Mouse (Mus musculus) ES-Bruce4 (cell line): Measurements from ENCODE around the gene Gm20695. TPM values are rescaled to one million over a fixed set of nuclear protein-coding genes. Genes with fewer than 3 reads are reported as not detected.
A peak's percentile ranks its signal among the peaks of the same experiment; 100 is the strongest.
"Not testable (repeated sequence)": the region's sequence is repeated elsewhere in the genome, so short reads cannot be mapped to it uniquely, and the experiment has no call there.

Experiments used
- H3K27ac ChIP-seq: 2 replicates; pipeline ENCODE4 v1.5.1; 2012; ENCODE audit warnings: low read length, inconsistent platforms; ENCODE audit not compliant: insufficient read depth
- H3K27me3 ChIP-seq: 2 replicates; pipeline ENCODE4 v1.6.1; 2012; ENCODE audit warnings: mild to moderate bottlenecking, low read length, inconsistent platforms; ENCODE audit not compliant: control insufficient read depth, poor library complexity, insufficient read depth, severe bottlenecking
- H3K36me3 ChIP-seq: 2 replicates; pipeline ENCODE4 v1.6.1; 2012; ENCODE audit warnings: inconsistent platforms, mild to moderate bottlenecking, low read length, moderate library complexity; ENCODE audit not compliant: control insufficient read depth, poor library complexity, insufficient read depth, severe bottlenecking
- H3K4me1 ChIP-seq: one replicate; pipeline ENCODE4 v1.8.1; 2011; ENCODE audit warnings: low read length; ENCODE audit not compliant: control insufficient read depth, insufficient read depth
- H3K4me3 ChIP-seq: 2 replicates; pipeline ENCODE4 v1.5.1; 2011; ENCODE audit warnings: low read depth, mild to moderate bottlenecking, low read length
- H3K9ac ChIP-seq: 2 replicates; pipeline ENCODE4 v1.6.1; 2012; ENCODE audit warnings: low read depth, mild to moderate bottlenecking, inconsistent platforms; ENCODE audit not compliant: poor library complexity, severe bottlenecking
- H3K9me3 ChIP-seq: replicated peaks from 2 replicates; pipeline ENCODE4 v1.6.1; 2012; ENCODE audit warnings: mild to moderate bottlenecking, low read length, inconsistent platforms; ENCODE audit not compliant: control insufficient read depth, poor library complexity, insufficient read depth, severe bottlenecking
- CTCF ChIP-seq: IDR thresholded peaks from one replicate; pipeline ENCODE4 v1.8.1; 2011; ENCODE audit warnings: low read depth, low read length
- EP300 ChIP-seq: IDR thresholded peaks from 2 replicates; pipeline ENCODE4 v1.6.1; 2011; ENCODE audit warnings: low read depth, low read length; ENCODE audit not compliant: insufficient read depth
- POLR2A ChIP-seq: IDR thresholded peaks from one replicate; pipeline ENCODE4 v1.8.1; 2011; ENCODE audit warnings: low read length; ENCODE audit not compliant: insufficient read depth
- polyA plus RNA-seq: library from polyadenylated mRNA; stranded (reverse); fragments of >200 nt; gene quantifications from 2 replicates; pipeline ENCODE4 v1.2.4, GENCODE M21; 2011; ENCODE audit warnings: low read depth; ENCODE audit not compliant: missing spikeins, insufficient read depth, insufficient read length

The Gm20695 gene
- polyA plus RNA-seq, 1 experiment, result not detected

GRCm38 (mm10) chr16:3846711-3847518 lies 37.5 kb upstream of the Gm20695 start, which contains the start of gene Zfp174:
TSS of gene Zfp174 (plus strand) at chr16:3847268.
- TF ChIP-seq CTCF (no peak), EP300 (no peak), POLR2A (peak; percentile 45)
- Histone ChIP-seq H3K9me3 (no peaks in the 10 kb centered on the region), H3K27me3 (no peaks in the 10 kb centered on the region), H3K9ac (peak within 1 kb of the TSS; percentile 34), H3K4me1 (peaks cover 4% of the 10 kb centered on the region), H3K4me3 (peak within 1 kb of the TSS; percentile 76), H3K27ac (no peak within 1 kb of the TSS), H3K36me3 (no peaks in the 10 kb centered on the region)

GRCm38 (mm10) chr16:3847871-3848270 lies 36.6 kb upstream of the Gm20695 start:
- peaks cover 4% of the 10 kb centered on the region for H3K4me1 ChIP-seq
- H3K9ac ChIP-seq, result no peak overlapping the region
- H3K9me3 ChIP-seq, result no peaks in the 10 kb centered on the region
- H3K27me3 ChIP-seq, result no peaks in the 10 kb centered on the region
- no peak overlapping the region for H3K4me3 ChIP-seq
- no peak for TF ChIP-seq POLR2A
- no peak for TF ChIP-seq CTCF
- TF ChIP-seq EP300, result no peak
- no peaks in the 10 kb centered on the region for H3K36me3 ChIP-seq
- no peak overlapping the region for H3K27ac ChIP-seq

GRCm38 (mm10) chr16:3848416-3848815 lies 36.0 kb upstream of the Gm20695 start:
- Histone ChIP-seq H3K9ac (no peak overlapping the region), H3K9me3 (no peaks in the 10 kb centered on the region), H3K27me3 (no peaks in the 10 kb centered on the region), H3K36me3 (no peaks in the 10 kb centered on the region), H3K27ac (no peak overlapping the region), H3K4me3 (no peak overlapping the region), H3K4me1 (peaks cover 2% of the 10 kb centered on the region)
- TF ChIP-seq CTCF, result no peak
- TF ChIP-seq POLR2A, result no peak
- no peak for TF ChIP-seq EP300

- not testable (repeated sequence) for H3K4me1 ChIP-seq, H3K4me3 ChIP-seq, H3K27ac ChIP-seq, H3K9ac ChIP-seq, H3K27me3 ChIP-seq, H3K36me3 ChIP-seq, H3K9me3 ChIP-seq
Measured at GRCm38 (mm10) chr16:3851301-3851700, 33.1 kb upstream of the Gm20695 start.

- H3K9me3 ChIP-seq, result no peaks in the 10 kb centered on the region
Measured at GRCm38 (mm10) chr16:3852586-3852985, 31.9 kb upstream of the Gm20695 start.

GRCm38 (mm10) chr16:3854437-3855182 lies 29.8 kb upstream of the Gm20695 start:
- Histone ChIP-seq H3K27ac (no peak overlapping the region), H3K4me3 (no peak overlapping the region), H3K36me3 (no peaks in the 10 kb centered on the region), H3K27me3 (no peaks in the 10 kb centered on the region), H3K9ac (no peak overlapping the region), H3K4me1 (peaks cover 2% of the 10 kb centered on the region), H3K9me3 (no peaks in the 10 kb centered on the region)
- TF ChIP-seq POLR2A, result no peak
- no peak for TF ChIP-seq EP300
- TF ChIP-seq CTCF, result no peak

More at GRCm38 (mm10) chr16:3852586-3852985, 31.9 kb upstream of the Gm20695 start:
- H3K27me3 ChIP-seq, result no peaks in the 10 kb centered on the region
- TF ChIP-seq CTCF (no peak), POLR2A (no peak), EP300 (no peak)
- H3K27ac ChIP-seq, result no peak overlapping the region
- no peaks in the 10 kb centered on the region for H3K36me3 ChIP-seq
- 0 out of 2 replicates have a peak overlapping the region, but pooled peaks have one; percentile 19 for H3K9ac ChIP-seq
- H3K4me3 ChIP-seq, result peak overlapping the region; percentile 1; the same call in 1 of the 2 replicates
- peaks cover 2% of the 10 kb centered on the region for H3K4me1 ChIP-seq
